Mouse (Mus musculus): ENCODE measurements around the gene Oas1g. TPM values are rescaled to one million over a fixed set of nuclear protein-coding genes. Genes with fewer than 3 reads are reported as not detected.
"Not testable (repeated sequence)": the region's sequence is repeated elsewhere in the genome, so short reads cannot be mapped to it uniquely, and the experiment has no call there.

Oas1g gene
- total RNA-seq, 2 experiments from 2014 or later: not detected

DNA sequence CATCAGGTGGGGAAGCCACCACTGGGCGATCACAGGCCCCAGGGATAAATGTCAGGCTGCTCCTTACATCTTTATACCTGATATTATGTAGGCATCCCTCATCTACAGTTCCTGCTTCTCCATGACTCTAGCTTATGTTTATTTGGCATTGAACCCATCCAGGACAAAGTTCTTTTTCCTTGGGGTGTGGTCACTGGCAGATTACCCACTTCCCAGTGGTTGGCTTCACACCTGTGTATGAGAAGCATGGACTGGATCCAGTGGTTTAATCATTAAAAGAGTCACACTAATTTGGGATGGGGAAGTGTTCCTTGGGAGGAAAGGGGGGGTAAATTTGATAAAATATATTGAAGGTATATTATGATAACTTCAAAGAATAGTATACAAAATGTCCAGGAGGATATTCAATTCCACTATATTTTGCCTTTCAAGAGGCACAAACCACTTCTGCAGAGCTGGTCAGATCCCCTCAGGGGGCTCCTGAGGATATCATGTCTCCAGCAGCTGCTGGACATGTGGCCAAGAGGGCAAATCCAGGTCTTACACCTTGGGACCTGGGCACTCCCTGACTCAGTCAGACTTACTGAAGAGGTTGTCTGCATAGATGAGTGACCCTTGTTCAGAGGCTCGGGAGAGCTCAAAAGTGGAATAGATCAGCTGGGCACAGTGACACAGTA lies 4.3 kb upstream of the Oas1g start:
- ATAC-seq (replicated peaks; ENCODE audit: low FRiP score, low TSS enrichment, poor library complexity, severe bottlenecking): not testable (repeated sequence)

DNA sequence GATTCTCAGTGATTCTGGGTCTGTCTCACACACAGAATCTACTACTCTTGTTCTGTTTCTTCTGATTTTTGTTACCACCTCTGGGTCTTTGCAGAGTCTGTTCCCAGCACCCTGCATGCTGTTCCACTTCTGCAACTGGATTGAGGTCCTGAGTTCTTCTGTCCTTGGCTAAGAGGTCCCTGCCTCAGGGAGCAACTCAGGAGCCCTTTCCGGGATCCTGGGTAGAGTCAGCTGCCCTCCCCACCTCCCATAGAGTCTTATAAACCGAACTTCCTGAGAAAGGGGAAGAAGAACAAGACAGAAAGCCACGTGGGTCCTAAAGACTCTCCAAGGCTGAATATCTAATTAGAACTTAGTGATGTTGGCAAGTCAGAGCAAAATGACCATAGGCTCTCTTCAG lies 3.6 kb upstream of the Oas1g start:
- ATAC-seq (replicated peaks; ENCODE audit: low FRiP score, low TSS enrichment, poor library complexity, severe bottlenecking): no peak

DNA sequence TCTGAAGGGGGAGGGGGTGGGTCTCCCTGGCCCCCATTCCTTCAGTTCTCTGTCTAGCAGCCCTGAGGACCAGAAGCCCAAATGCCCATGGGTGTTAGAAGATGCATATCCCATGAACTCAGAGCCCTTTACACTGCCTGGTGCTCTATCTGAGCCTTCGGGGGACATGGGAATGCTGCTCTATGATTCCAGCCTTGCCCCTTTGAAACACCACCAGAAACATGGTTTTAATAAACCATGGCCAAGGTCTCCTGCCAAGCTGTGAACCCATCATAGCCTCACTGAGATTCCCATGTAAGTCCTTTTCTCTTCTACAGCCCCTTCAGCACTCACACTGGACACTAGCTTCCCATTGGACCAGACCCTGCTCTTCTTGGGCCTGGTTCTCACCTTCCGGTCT lies 2.6 kb upstream of the Oas1g start:
- ATAC-seq (replicated peaks; ENCODE audit: low FRiP score, low TSS enrichment, poor library complexity, severe bottlenecking): no peak

DNA sequence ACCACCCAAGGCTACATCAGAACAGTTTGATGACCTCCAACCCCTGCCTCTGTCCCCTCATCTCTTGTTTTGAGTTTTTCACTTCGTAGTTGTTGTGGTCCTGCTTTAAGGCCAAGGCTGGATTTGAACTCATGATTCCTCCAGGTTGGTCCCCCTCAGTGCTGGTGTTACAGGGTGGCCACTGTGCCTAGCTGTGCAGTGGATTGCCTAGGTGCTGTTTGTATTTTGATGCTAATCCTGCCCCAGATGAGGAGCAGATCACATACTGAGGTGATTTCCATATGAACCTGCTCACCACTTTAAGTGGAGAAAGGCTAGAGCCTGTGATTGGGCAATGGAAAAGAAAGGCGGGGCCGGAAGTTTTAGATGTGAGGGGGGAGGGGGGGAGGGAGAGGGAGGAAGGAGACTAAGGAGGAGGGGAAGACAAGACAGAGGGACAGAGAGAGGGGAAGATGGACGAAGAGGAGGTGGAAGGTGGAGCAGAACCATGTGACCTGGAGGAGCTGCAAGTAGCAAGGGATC lies 942 bp upstream of the Oas1g start:
- ATAC-seq (replicated peaks; ENCODE audit: low FRiP score, low TSS enrichment, poor library complexity, severe bottlenecking): not testable (repeated sequence)

DNA sequence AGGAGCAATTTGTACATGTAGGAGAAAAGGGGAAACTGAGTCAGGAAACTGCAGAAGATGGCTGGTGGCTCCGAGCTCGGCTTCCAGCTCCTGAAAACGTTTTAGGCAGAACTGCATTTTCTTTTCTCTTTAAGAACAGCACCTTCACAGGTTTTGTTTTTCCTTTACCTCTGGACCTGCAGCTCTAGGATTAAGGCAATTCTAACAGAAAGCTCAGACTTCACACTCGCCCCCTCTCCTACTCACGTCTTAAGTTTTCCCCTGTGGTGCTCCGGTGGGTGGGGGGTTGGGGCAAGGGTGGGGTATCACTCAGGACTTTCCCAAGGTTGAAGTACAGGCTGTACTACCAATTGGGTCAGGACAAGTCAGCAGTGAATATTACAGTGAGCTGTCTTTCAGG lies 418 bp upstream of the Oas1g start:
- ATAC-seq (replicated peaks; ENCODE audit: low FRiP score, low TSS enrichment, poor library complexity, severe bottlenecking): no peak

DNA sequence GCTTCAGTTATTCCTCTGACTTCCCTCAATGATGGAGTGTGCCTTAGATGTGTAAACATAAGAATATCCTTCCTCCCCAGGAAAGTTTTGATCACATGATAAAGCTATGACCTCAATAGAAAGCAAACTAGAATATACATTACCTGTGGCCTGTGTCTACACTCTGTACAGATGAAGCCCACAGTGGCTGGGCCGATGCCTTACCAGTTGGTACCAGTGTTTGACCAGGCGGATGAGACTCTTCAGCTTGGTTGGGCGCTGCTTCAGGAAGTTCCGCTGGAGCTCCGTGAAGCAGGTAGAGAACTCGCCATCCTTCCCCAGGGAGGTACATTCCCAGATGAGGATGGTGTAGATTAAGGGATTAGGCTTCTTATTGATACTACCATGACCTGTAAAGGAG lies 5.7 kb downstream of the Oas1g start:
- not testable (repeated sequence) for ATAC-seq (replicated peaks; ENCODE audit: low FRiP score, low TSS enrichment, poor library complexity, severe bottlenecking)

DNA sequence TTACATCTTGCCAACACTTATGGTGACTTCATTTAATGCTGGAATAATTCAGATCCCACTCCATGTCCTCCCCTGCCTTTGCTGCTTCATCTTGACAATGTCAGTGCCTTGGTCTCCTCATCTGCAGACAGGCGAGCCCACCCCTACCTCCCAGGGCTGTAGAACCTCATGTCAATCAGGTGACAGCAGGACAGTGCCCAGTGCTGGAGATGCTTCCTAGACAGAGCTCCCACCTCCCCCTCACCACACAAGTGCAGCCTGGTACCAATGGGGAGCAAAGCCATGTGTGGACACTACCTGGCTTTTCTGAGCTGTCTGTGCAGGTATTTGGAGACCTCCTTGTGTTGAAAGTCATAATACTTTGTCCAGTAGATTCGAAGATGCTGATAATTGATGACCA lies 8.6 kb downstream of the Oas1g start:
- ATAC-seq (replicated peaks; ENCODE audit: low FRiP score, low TSS enrichment, poor library complexity, severe bottlenecking): not testable (repeated sequence)

DNA sequence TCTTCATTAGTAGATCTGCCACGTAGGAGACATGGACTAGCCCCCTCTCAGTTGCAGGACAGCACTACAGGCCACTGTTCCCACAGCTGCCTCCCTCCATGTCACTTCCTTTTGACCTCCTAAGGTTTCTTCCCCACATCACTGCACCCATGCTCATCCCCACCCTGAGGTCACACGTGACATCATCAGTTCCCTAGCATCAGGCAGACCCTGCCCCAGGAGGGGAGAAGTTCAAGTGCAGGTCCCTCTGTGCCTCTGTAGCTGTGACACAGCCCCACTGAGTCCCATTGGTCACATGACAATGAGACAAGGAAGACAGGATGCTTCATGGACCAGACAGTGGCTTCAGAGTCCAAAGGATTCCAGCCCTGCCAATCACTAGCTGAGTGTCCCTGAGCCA lies 10.0 kb downstream of the Oas1g start:
- not testable (repeated sequence) for ATAC-seq (replicated peaks; ENCODE audit: low FRiP score, low TSS enrichment, poor library complexity, severe bottlenecking)

DNA sequence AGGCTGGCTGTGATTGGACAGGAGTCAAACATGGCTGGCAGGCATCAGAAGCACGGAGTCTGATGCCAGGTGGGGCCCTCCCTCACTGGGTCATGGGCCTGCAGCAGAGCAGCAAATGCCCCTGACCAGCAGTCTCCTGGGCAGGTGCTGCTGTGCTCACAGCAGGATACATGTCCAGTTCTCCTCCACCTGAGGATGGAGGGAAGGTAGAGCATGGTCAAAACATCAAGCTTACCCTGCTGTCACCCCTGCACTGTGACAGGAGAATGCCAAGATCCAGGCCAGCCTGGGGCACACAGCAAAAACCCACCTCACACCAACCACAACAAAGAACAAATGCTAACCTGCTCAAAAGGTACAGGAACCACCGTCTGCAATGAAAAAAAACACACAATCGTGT lies 10.6 kb downstream of the Oas1g start:
- not testable (repeated sequence) for ATAC-seq (replicated peaks; ENCODE audit: low FRiP score, low TSS enrichment, poor library complexity, severe bottlenecking)

DNA sequence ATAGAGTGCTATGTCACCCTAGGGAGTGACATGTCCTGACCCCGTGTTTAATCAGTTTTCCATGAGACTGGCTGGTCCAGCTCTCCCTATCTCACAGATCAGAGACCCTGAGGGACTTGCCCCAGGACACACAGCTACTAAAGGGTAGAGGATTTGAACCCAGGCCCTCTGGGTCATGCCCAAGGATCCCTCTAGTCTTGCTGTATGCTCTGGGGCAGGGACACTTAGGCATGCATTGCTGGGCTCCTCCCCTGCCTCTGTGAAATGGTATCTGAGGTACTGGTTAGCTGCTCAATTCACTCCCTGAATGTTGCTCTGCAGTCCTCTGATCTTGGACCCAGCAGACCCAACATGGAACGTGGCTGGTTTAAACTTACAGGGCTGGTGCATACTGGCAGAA lies 15.9 kb downstream of the Oas1g start:
- no peak for ATAC-seq (replicated peaks; ENCODE audit: low FRiP score, low TSS enrichment, poor library complexity, severe bottlenecking)

DNA sequence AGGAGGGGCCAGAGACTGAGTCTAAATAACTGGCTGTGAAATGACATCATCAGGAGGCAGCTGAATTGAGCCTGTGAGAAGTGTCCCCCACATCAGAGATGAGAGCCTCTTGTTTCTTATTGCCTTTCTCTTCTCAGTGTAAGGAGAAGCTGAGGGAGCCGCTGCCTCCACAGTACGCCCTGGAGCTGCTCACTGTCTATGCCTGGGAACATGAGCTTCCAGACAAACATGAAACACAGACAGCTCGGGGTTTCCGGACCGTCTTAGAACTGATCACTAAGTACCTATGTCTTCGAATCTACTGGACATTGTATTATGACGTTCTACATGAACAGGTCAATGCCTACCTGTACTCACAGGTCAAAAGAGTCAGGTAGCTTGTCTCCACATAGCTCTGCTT lies 16.6 kb downstream of the Oas1g start:
- no peak for ATAC-seq (replicated peaks; ENCODE audit: low FRiP score, low TSS enrichment, poor library complexity, severe bottlenecking)

DNA sequence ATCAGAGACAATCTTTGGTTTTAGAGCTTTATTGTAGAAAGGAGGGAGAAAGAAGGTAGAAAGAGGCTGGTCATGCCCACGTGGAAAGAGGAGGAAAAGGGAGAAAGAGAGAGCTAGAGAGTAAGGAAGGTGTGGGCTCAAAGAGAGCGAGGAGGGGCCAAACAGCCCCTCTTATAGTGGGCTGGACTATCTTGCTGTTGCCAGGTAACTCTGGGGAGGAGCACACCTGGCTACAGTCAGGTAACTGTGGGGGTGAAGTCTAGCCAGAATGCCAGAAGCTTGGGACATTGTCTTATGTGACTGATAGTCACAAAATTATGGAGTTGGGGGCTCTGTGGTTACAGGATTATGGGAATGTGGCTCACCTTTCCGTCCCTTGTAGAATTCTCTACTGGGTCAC lies 17.3 kb downstream of the Oas1g start:
- no peak for ATAC-seq (replicated peaks; ENCODE audit: low FRiP score, low TSS enrichment, poor library complexity, severe bottlenecking)

DNA sequence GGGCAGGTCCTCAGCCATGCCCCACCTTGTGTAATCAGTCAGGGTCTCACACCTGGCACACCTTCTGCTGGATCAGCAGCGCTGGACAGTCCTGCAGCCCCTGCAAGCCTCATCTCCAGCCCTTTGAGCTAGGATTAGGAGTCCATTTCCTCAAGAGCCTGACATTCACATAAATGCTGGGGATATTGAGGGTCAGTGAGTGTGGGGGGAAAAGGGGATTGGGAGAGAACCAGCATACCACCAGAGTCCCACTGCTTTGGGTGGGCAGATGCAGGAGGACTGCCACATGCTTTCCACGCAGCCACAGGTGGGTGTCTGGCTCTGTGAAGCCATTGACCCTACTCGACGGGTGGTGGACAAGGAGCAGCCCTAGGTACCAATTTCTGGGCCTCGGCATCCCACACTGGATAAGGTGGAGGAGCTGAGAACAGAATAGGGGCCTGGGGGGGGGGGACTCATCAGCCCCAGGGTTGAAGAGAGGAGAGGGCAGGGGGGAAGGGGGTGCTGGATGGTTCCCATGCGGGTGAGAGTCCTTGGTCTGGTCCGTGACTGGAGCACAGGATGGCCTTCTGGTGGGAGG lies 17.9 kb downstream of the Oas1g start:
- no peak for ATAC-seq (replicated peaks; ENCODE audit: low FRiP score, low TSS enrichment, poor library complexity, severe bottlenecking)

DNA sequence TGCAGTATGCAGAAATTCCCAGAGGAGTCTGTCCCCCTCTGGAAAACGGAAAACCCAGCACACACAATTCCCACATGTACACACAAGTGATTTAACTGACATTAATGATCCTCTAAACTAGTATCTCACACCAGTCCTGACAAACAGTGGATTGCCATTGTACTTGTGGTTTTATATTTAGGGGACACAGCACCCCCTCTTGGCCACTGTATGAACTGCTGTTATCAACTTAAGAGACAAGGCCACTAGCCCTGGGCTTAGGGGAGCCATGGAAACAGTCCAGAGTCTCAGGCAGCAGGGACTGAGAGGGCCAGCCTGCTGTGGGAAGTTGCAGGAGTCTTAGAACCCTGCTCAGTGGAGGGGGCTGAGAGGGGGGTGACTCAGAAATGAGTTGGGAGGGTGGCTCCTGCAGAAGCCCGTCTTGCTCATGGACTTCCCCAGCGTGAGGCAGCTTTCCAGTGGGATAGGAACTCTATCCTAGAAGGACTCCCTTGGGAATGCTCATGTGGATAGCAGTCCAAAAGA lies 22.0 kb downstream of the Oas1g start:
- peak; percentile 70; the same call in 1 of the 2 replicates for ATAC-seq (replicated peaks; ENCODE audit: low FRiP score, low TSS enrichment, poor library complexity, severe bottlenecking)

DNA sequence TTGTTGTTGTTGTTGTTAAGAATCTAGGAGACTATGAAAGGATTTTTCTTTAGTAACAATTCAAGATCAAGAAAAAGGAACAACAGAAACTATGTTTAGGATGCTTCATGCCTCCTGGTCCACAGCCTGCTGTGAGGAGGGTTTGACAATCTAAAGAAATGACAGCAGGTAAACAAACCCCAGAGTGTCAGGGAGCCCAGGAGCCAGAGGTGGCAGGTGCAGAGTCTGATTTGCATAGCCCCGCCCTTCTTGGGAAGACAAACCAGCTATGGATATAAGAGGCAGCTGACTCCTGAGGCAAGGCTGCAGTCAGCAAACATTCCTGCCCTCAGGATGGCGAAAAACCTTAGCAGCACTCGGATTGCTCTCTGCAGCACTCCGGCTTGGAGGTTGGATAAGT lies 26.3 kb downstream of the Oas1g start, which contains the start of gene Oas1h:
Gene Oas1h, plus strand, starts transcription at position 301 of the 400 bp plus-strand sequence.
- ATAC-seq (replicated peaks; ENCODE audit: low FRiP score, low TSS enrichment, poor library complexity, severe bottlenecking): no peak

DNA sequence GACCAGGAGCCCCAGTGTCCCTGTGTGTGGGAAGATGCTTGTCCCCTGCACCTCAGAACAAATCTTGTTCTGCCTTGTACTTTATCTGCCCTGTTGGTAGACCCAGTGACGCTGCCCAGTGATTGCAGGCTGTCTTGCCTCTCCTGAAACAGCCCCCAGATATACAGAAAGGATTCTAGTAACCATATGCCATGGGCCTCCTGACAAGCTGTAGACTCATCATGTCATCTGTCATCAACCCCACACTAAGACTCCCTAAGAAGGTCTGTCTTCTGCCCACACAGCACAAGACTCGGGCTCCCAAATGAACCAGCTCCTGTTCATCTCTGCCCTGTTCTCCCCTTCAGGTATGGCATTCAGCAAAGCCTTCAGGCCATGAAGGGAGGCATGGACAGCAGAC lies 28.2 kb downstream of the Oas1g start:
- no peak for ATAC-seq (replicated peaks; ENCODE audit: low FRiP score, low TSS enrichment, poor library complexity, severe bottlenecking)

DNA sequence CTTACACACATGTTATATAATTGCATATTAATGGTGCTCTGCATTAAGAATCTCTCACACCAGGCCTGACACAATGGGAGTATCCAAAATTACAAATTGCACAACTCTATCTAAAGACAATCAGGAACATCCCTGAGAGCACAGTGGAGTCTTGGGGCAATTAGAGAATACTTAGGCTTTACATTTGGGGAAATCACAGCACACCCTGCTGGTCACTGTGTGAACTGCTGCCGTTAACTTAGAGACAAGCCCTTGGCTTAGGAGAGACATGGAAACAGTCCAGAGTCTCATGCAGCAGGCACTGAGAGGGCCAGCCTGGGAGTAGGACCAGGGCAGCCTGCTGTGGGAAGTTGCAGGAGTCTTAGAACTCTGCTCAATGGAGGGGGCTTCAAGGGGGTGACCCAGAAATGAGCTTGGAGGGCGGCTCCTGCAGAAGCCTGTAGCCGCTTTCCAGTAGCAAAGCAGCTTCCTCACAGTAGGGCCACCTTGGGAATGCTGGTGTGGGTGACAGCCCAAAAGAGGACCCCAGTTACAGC lies 37.7 kb downstream of the Oas1g start:
- ATAC-seq (replicated peaks; ENCODE audit: low FRiP score, low TSS enrichment, poor library complexity, severe bottlenecking): peak; percentile 74; the same call in 1 of the 2 replicates

DNA sequence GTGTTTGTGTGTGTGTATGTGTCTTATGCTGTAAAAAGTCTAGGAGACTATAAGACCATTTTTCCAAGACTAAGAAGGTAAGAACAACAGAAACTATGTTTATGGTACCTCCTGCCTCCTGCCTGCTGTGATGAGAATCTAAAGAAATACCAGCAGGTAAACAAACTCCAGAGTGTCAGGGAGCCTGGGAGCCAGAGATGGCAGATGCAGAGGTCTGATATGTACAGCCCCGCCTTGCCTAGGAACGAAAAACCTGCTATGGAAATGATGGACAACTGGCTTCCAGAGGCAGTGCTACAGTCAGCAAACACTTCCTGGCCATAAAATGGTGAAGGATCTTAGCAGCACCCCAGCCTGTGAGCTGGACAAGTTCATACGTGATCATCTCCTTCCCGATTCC lies 40.3 kb downstream of the Oas1g start, which contains the start of gene Oas1f:
Gene Oas1f, plus strand, starts transcription at position 301 of the 400 bp plus-strand sequence.
- no peak for ATAC-seq (replicated peaks; ENCODE audit: low FRiP score, low TSS enrichment, poor library complexity, severe bottlenecking)

DNA sequence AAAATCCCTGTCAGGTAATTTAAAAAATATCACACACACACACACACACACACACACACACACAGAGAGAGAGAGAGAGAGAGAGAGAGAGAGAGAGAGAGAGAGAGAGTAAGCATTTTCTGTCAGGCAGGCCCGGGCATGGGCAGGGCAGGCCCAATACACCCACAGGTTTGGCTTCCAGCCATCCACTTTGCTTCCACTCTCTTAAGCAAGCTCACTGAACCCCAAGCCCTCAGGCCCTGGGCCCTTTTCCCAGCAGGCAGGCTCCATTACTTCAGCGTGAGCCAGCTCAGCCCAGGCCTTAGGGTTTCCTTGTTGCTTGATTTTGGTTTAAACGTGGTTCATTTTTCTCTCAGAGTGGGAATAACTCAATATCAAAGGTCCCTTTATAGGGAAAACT lies 42.7 kb downstream of the Oas1g start:
- no peak for ATAC-seq (replicated peaks; ENCODE audit: low FRiP score, low TSS enrichment, poor library complexity, severe bottlenecking)

DNA sequence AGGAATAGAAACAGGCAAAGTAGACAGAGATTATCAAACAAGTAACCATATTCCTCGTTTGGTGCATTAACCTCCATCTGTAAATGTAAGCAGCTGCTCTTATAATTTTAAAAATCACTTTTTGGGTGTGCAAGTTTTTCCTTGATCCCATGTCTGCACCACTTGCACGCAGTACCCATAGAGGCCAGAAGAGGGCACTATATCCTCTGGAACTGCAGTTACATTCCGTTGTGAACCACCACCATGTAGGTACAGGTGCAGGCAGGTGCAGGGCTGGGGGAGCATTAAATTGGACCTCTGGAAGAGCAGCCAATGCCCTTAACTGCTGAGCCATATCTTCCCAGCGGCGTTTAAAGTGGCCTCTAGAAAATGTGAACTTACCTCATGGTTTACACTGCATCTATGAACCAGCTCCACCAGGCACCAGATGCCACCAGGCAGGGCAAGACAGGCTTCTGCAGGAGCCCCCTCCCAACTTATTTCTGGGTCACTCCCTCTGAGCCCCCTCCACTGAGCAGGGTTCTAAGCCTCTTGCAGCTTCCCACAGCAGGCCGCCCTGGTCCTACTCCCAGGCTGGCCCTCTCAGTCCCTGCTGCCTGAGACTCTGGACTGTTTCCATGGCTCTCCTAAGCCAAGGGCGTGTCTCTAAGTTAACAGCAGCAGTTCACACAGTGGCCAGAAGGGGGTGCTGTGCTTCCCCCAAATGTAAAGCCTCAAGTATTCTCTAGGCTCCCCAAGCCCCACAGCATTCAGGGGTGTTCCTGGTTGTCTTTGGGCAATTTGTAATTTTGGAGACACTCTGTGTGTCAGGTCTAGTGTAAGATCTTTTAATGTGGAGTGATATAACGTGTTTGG lies 50.5 kb downstream of the Oas1g start:
- ATAC-seq (replicated peaks; ENCODE audit: low FRiP score, low TSS enrichment, poor library complexity, severe bottlenecking): peak; percentile 68

All from megakaryocyte-erythroid progenitor cell, adult 5-6 weeks (primary cell).